Mouse (Mus musculus) lung, embryonic 14.5 days (tissue): Measurements from ENCODE around the gene Slc9b1. TPM values are rescaled to one million over a fixed set of nuclear protein-coding genes. Genes with fewer than 3 reads are reported as not detected.
A peak's percentile ranks its signal among the peaks of the same experiment; 100 is the strongest.

ENCODE experiments used
- ATAC-seq: fragments of 200-750 bp; cut with Nextera tagmentation; 2 replicates; pipeline ENCODE4 v1.8.0; 2017; ENCODE audit warnings: mild to moderate bottlenecking, moderate TSS enrichment, moderate library complexity; ENCODE audit not compliant: insufficient read depth
- DNase-seq: peaks from one replicate; pipeline ENCODE4 v3.0.0-alpha.2; 2015
- H3K27ac ChIP-seq: fragments of 300-500 bp; sonication (generic); 2 replicates; pipeline ENCODE4 v1.5.1; 2014; ENCODE audit warnings: low read depth, mild to moderate bottlenecking, moderate library complexity
- H3K27me3 ChIP-seq: fragments of 300-500 bp; sonication (generic); 2 replicates; pipeline ENCODE4 v1.6.1; 2014; ENCODE audit warnings: low read length, control low read depth; ENCODE audit not compliant: insufficient read depth
- H3K36me3 ChIP-seq: fragments of 300-500 bp; sonication (generic); 2 replicates; pipeline ENCODE4 v1.6.1; 2014; ENCODE audit warnings: control low read depth; ENCODE audit not compliant: insufficient read depth
- H3K4me1 ChIP-seq: fragments of 300-500 bp; sonication (generic); 2 replicates; pipeline ENCODE4 v1.6.1; 2014; ENCODE audit warnings: antibody characterized with exemption, control low read depth; ENCODE audit not compliant: insufficient read depth
- H3K4me2 ChIP-seq: fragments of 300-500 bp; sonication (generic); 2 replicates; pipeline ENCODE4 v1.6.1; 2014; ENCODE audit warnings: mild to moderate bottlenecking
- H3K4me3 ChIP-seq: fragments of 300-500 bp; sonication (generic); 2 replicates; pipeline ENCODE4 v1.5.1; 2014; ENCODE audit warnings: low read depth, low read length
- H3K9ac ChIP-seq: fragments of 300-500 bp; sonication (generic); 2 replicates; pipeline ENCODE4 v1.6.1; 2014
- H3K9me3 ChIP-seq: fragments of 300-500 bp; sonication (generic); 2 replicates; pipeline ENCODE4 v1.6.1; 2016; ENCODE audit warnings: low read depth, low read length, control low read depth
- CTCF ChIP-seq: IDR thresholded peaks from 2 replicates; pipeline ENCODE4 v1.5.1; 2016; ENCODE audit warnings: antibody characterized with exemption, low read depth
- WGBS: fragments of 180-500 bp; shearing (Covaris S2); extraction: QIAGEN DNeasy Blood & Tissue Kit; methylation state at CpG from one replicate; pipeline ENCODE4 v1.1.7; 2014; 5-methylcytosine and 5-hydroxymethylcytosine counted together
- polyA plus RNA-seq: library from polyadenylated mRNA; unstranded; fragments of >200 nt; fragmentation: Nextera tagmentation; extraction: Ambion mirVana; gene quantifications from 2 replicates; pipeline ENCODE4 v1.2.1, GENCODE M21; 2014

Slc9b1 gene
- polyA plus RNA-seq, 1 experiment from 2014 or later: 0.34 TPM

GRCm38 (mm10) chr3:135379868-135380267 lies 32.0 kb downstream of the Slc9b1 start:
- Histone ChIP-seq H3K4me3 (no peak overlapping the region), H3K9ac (no peak overlapping the region), H3K27ac (no peak overlapping the region), H3K4me1 (no peaks in the 10 kb centered on the region), H3K27me3 (no peaks in the 10 kb centered on the region), H3K9me3 (no peaks in the 10 kb centered on the region), H3K4me2 (no peak overlapping the region), H3K36me3 (no peaks in the 10 kb centered on the region)
- ATAC-seq (no peak), DNase-seq (no peak)
- no peak for TF ChIP-seq CTCF
- 90% methylated on average over 4 of the region's 4 CpGs for WGBS

- H3K4me2 ChIP-seq: no peak overlapping the region
- H3K9me3 ChIP-seq: no peaks in the 10 kb centered on the region
- 60% methylated on average over 6 of the region's 6 CpGs for WGBS
- H3K27me3 ChIP-seq: no peaks in the 10 kb centered on the region
- H3K9ac ChIP-seq: no peak overlapping the region
- H3K4me1 ChIP-seq: no peaks in the 10 kb centered on the region
- H3K36me3 ChIP-seq: no peaks in the 10 kb centered on the region
- ATAC-seq (no peak), DNase-seq (peak; percentile 15)
- TF ChIP-seq CTCF: no peak
- no peak overlapping the region for H3K27ac ChIP-seq
- H3K4me3 ChIP-seq: no peak overlapping the region
These were observed 45.4 kb downstream of the Slc9b1 start for GRCm38 (mm10) chr3:135393186-135393585.

GRCm38 (mm10) chr3:135395085-135395484 lies 47.3 kb downstream of the Slc9b1 start:
- Histone ChIP-seq H3K9ac (no peak overlapping the region), H3K9me3 (no peaks in the 10 kb centered on the region), H3K27me3 (no peaks in the 10 kb centered on the region), H3K36me3 (no peaks in the 10 kb centered on the region), H3K27ac (no peak overlapping the region), H3K4me3 (no peak overlapping the region), H3K4me2 (no peak overlapping the region), H3K4me1 (no peaks in the 10 kb centered on the region)
- TF ChIP-seq CTCF: no peak
- WGBS: 69% methylated on average over 5 of the region's 5 CpGs
- no peak for ATAC-seq
- no peak for DNase-seq

GRCm38 (mm10) chr3:135396081-135396480 lies 48.3 kb downstream of the Slc9b1 start:
- no peaks in the 10 kb centered on the region for H3K36me3 ChIP-seq
- no peak overlapping the region for H3K4me2 ChIP-seq
- H3K27me3 ChIP-seq: no peaks in the 10 kb centered on the region
- H3K4me1 ChIP-seq: no peaks in the 10 kb centered on the region
- H3K4me3 ChIP-seq: no peak overlapping the region
- DNase-seq: no peak
- H3K9me3 ChIP-seq: no peaks in the 10 kb centered on the region
- ATAC-seq: no peak
- WGBS: 48% methylated on average over 6 of the region's 6 CpGs
- TF ChIP-seq CTCF: no peak
- H3K27ac ChIP-seq: no peak overlapping the region
- no peak overlapping the region for H3K9ac ChIP-seq

GRCm38 (mm10) chr3:135397112-135397511 lies 49.3 kb downstream of the Slc9b1 start:
- no peak for ATAC-seq

GRCm38 (mm10) chr3:135402201-135402658 lies 54.4 kb downstream of the Slc9b1 start:
- Histone ChIP-seq H3K4me2 (peak overlapping the region; percentile 35), H3K4me3 (no peak overlapping the region), H3K4me1 (0 out of 2 replicates have a peak, but pooled peaks cover 3% of the 10 kb centered on the region), H3K27ac (no peak overlapping the region), H3K9me3 (no peaks in the 10 kb centered on the region), H3K36me3 (peaks cover 9% of the 10 kb centered on the region), H3K9ac (no peak overlapping the region), H3K27me3 (no peaks in the 10 kb centered on the region)
- TF ChIP-seq CTCF: peak; percentile 91
- WGBS: 3% methylated on average over 10 of the region's 10 CpGs
- ATAC-seq (peak; percentile 88), DNase-seq (peak; percentile 98)

More at GRCm38 (mm10) chr3:135397112-135397511, 49.3 kb downstream of the Slc9b1 start:
- H3K9me3 ChIP-seq: no peaks in the 10 kb centered on the region
- peak; percentile 24 for DNase-seq
- no peak overlapping the region for H3K27ac ChIP-seq
- no peak overlapping the region for H3K9ac ChIP-seq
- no peak for TF ChIP-seq CTCF
- H3K27me3 ChIP-seq: no peaks in the 10 kb centered on the region
- H3K4me3 ChIP-seq: no peak overlapping the region
- no peak overlapping the region for H3K4me2 ChIP-seq
- 0 out of 2 replicates have a peak, but pooled peaks cover 2% of the 10 kb centered on the region for H3K4me1 ChIP-seq
- no peaks in the 10 kb centered on the region for H3K36me3 ChIP-seq

GRCm38 (mm10) chr3:135403211-135403610 lies 55.4 kb downstream of the Slc9b1 start:
- ATAC-seq: no peak
- H3K4me2 ChIP-seq: no peak overlapping the region
- no peak overlapping the region for H3K27ac ChIP-seq
- no peak overlapping the region for H3K9ac ChIP-seq
- no peak for TF ChIP-seq CTCF
- 78% methylated on average over 9 of the region's 9 CpGs for WGBS
- no peak overlapping the region for H3K4me3 ChIP-seq
- no peak for DNase-seq
- no peaks in the 10 kb centered on the region for H3K27me3 ChIP-seq
- 0 out of 2 replicates have a peak, but pooled peaks cover 3% of the 10 kb centered on the region for H3K4me1 ChIP-seq
- H3K9me3 ChIP-seq: no peaks in the 10 kb centered on the region
- peaks cover 11% of the 10 kb centered on the region for H3K36me3 ChIP-seq
